Mouse (Mus musculus): Measurements from ENCODE around the gene Babam2. TPM values are rescaled to one million over a fixed set of nuclear protein-coding genes. Genes with fewer than 3 reads are reported as not detected.

Gene Babam2
- polyA plus RNA-seq, 1 experiment from 2014 or later = 50.6 TPM

DNA sequence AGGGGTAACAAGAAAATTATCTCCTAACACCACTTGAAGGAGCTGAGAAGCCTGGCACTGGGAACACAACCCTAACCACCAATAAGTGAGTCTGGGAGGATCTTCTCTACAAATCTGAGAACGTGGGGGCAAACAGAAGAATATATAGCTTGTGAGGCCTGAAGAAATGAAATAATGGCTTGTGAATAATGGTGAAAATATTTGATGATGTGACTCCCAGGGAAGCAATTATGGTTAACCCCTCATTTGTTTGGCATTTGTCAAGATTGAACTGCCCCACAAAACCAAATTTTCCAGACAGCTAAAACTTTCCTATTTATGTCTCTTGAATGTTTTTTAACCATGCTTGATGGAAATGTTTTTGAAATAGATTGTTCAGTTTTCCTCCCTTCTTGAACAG, 354.4 kb downstream of the Babam2 start:
- Histone ChIP-seq H3K4me3 (replicated peaks) (no peak overlapping the region), H3K27ac (replicated peaks) (0 out of 2 replicates have a peak overlapping the region, but pooled peaks have one; percentile 3), H3K9ac (no peak overlapping the region), H3K4me2 (replicated peaks) (no peak overlapping the region), H3K4me1 (0 out of 2 replicates have a peak, but pooled peaks cover 5% of the 10 kb centered on the region), H3K9me3 (replicated peaks) (no peaks in the 10 kb centered on the region), H3K36me3 (no peaks in the 10 kb centered on the region), H3K27me3 (no peaks in the 10 kb centered on the region)
- WGBS = 54% methylated on average over 1 of the region's 1 CpGs
- ATAC-seq (ENCODE audit: insufficient number of reproducible peaks, low FRiP score, low TSS enrichment, low read depth) = no peak

DNA sequence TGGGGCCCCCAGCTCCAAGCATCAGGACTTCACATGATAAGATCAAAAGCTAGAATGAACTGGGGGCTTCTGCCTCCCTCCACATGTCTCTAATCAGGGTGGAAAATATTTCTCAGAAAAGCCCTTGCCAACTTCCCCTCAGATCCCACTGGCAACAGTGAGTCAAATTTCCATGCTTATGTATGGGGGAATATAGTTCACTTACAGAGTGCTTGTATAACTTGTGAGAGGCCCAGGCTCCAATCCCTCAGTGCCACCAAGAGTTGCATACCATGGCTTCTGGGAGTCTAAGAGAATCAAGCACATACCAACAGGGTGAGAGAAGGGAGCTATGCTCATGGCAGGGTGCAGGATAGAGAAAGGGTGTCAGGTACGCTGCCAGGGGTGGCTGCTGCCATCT, 355.0 kb downstream of the Babam2 start:
- Histone ChIP-seq H3K27me3 (no peaks in the 10 kb centered on the region), H3K4me2 (replicated peaks) (no peak overlapping the region), H3K36me3 (no peaks in the 10 kb centered on the region), H3K9ac (no peak overlapping the region), H3K4me3 (replicated peaks) (no peak overlapping the region), H3K9me3 (replicated peaks) (no peaks in the 10 kb centered on the region), H3K4me1 (0 out of 2 replicates have a peak, but pooled peaks cover 5% of the 10 kb centered on the region), H3K27ac (replicated peaks) (no peak overlapping the region)
- WGBS = 88% methylated on average over 1 of the region's 1 CpGs
- ATAC-seq (ENCODE audit: insufficient number of reproducible peaks, low FRiP score, low TSS enrichment, low read depth) = no peak

DNA sequence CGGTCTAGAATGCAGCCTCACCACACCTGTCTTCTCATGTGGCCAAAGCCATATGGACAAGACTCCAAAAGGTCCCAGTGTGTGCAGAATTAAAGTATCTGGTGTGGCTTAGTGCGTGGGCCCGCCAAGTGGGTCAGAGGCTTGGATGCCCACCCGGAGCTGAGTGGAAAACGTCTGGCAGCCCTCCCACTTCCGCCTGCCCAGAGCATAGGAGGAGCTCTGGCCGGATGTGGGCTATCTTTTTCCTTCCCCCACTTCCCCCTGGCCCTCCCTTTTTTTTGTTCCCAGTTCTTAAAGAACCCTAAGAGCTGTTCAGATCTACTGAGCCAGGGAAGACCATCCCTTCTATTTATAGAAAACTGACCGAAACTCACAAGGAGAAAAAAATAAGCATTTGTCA, 356.0 kb downstream of the Babam2 start:
- Histone ChIP-seq H3K27me3 (no peaks in the 10 kb centered on the region), H3K4me3 (replicated peaks) (no peak overlapping the region), H3K27ac (replicated peaks) (no peak overlapping the region), H3K36me3 (no peaks in the 10 kb centered on the region), H3K9ac (no peak overlapping the region), H3K4me1 (0 out of 2 replicates have a peak, but pooled peaks cover 5% of the 10 kb centered on the region), H3K9me3 (replicated peaks) (no peaks in the 10 kb centered on the region), H3K4me2 (replicated peaks) (no peak overlapping the region)
- no peak for ATAC-seq (ENCODE audit: insufficient number of reproducible peaks, low FRiP score, low TSS enrichment, low read depth)
- WGBS = 66% methylated on average over 8 of the region's 8 CpGs

DNA sequence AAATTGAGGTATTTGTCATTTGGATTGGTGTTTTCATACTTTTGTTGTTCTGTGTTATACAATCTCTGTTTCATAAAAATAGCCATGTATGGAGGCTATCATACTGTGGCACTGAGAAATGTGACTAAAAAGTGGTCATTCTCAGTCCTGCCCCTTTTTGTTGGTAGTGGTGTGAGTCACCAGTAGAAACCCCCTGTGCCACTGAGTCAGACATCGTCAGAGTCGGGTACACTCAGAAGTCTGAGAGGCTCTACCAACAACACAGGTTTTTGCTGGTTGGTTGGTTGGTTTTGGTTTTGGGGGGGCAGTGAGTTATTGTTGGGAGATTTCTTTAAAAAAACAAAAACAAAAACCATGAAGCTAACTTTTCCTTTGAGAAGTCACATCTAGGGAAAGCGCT, 358.2 kb downstream of the Babam2 start:
- H3K4me2 ChIP-seq (replicated peaks) = no peak overlapping the region
- H3K4me1 ChIP-seq = peaks cover 13% of the 10 kb centered on the region; the same call in 1 of the 2 replicates
- no peaks in the 10 kb centered on the region for H3K9me3 ChIP-seq (replicated peaks)
- no peak overlapping the region for H3K9ac ChIP-seq
- H3K27me3 ChIP-seq = no peaks in the 10 kb centered on the region
- 69% methylated on average over 3 of the region's 3 CpGs for WGBS
- no peak overlapping the region for H3K4me3 ChIP-seq (replicated peaks)
- H3K36me3 ChIP-seq = no peaks in the 10 kb centered on the region
- H3K27ac ChIP-seq (replicated peaks) = no peak overlapping the region
- no peak for ATAC-seq (ENCODE audit: insufficient number of reproducible peaks, low FRiP score, low TSS enrichment, low read depth)

DNA sequence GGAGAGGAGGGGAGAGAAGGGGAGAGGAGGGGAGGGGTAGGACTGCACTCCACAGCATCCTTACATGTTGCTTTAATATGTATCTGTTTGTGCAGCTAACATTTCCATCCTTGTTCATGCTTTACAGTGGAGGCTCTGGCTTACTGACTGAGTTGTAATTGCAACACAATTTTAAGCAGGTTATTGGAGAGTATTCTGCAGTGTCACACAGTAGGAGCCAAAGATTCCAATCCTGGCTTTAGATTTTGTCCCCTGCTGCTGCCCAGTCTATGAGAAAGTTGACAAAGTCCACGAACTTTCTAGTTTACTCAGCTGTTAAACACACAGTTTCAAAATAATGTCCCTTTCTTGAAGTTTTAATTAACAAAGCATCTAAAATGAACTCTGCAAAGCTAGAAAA, 358.6 kb downstream of the Babam2 start:
- H3K9ac ChIP-seq = no peak overlapping the region
- 65% methylated on average over 1 of the region's 1 CpGs for WGBS
- H3K4me1 ChIP-seq = peaks cover 13% of the 10 kb centered on the region; the same call in 1 of the 2 replicates
- 0 out of 2 replicates have a peak overlapping the region, but pooled peaks have one; percentile 28 for H3K27ac ChIP-seq (replicated peaks)
- H3K4me2 ChIP-seq (replicated peaks) = no peak overlapping the region
- no peaks in the 10 kb centered on the region for H3K9me3 ChIP-seq (replicated peaks)
- no peak overlapping the region for H3K4me3 ChIP-seq (replicated peaks)
- ATAC-seq (ENCODE audit: insufficient number of reproducible peaks, low FRiP score, low TSS enrichment, low read depth) = no peak
- no peaks in the 10 kb centered on the region for H3K36me3 ChIP-seq
- no peaks in the 10 kb centered on the region for H3K27me3 ChIP-seq

DNA sequence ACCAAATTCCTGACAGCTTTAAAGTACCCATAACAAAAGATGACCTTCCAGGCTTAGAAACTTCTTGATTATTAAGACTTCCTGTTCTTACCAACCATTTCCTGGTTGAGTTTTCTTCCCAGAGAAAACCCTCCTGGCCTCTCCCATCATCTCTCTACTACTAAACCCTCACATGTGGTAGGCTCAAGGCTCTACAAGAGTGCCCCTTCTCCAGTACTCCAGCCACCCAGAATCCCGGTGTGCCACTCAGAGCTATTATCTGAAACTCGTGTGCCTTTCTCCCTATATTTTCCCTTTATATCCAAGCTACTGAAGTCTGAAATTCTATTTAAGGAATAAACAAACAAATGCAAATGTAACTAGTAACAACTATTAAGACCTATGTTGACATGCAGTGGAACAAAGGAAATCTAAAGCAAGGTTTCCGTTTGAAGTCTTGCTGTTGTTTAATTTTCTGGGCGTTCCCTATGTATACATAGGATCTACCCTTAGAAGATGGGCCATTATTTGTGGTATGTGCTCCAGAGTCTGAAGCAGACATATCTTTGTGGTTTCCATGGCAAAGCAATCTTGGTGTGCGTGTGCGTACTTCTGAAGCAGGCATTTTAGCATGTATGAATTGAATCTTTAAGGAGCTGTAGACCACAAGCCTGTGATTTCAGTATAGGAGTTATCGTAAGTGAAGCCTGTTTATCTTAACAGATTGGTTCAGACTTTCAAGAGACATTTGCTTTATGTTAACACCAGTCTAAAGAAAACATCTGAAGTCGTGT, 361.2 kb downstream of the Babam2 start:
- H3K36me3 ChIP-seq = no peaks in the 10 kb centered on the region
- no peaks in the 10 kb centered on the region for H3K9me3 ChIP-seq (replicated peaks)
- no peak for ATAC-seq (ENCODE audit: insufficient number of reproducible peaks, low FRiP score, low TSS enrichment, low read depth)
- H3K9ac ChIP-seq = no peak overlapping the region
- H3K4me1 ChIP-seq = peaks cover 8% of the 10 kb centered on the region
- no peaks in the 10 kb centered on the region for H3K27me3 ChIP-seq
- peak overlapping the region; percentile 68 for H3K27ac ChIP-seq (replicated peaks)
- H3K4me2 ChIP-seq (replicated peaks) = no peak overlapping the region
- WGBS = 54% methylated on average over 8 of the region's 8 CpGs
- H3K4me3 ChIP-seq (replicated peaks) = no peak overlapping the region

DNA sequence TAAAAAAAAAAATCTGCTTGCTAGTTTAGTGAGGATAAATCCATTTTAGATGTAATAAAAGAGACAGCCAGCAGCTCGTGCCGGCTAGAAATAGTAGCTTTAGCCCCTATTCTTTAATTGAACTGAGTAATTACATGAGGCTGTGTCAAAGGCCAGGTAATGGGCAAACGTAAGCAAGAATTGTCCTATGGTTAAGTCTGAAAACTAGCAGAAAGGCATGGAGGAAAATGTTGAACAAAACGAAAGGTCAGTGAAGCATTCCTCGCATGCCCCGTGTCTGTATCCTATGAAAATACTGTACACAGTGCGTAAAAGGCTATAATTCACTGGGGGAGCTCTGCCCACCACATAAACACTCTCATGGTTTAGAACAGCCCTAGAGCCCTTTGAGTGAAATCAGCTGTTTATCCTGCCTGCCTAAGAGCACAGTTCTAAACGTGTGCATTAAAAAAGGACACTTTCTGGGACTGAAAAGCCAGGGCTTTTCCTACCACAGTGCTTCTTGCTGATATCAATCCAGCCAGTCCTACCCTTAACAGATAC, 361.8 kb downstream of the Babam2 start:
- no peaks in the 10 kb centered on the region for H3K36me3 ChIP-seq
- H3K27ac ChIP-seq (replicated peaks) = peak overlapping the region; percentile 68
- no peak overlapping the region for H3K9ac ChIP-seq
- H3K9me3 ChIP-seq (replicated peaks) = no peaks in the 10 kb centered on the region
- no peak overlapping the region for H3K4me3 ChIP-seq (replicated peaks)
- H3K4me2 ChIP-seq (replicated peaks) = no peak overlapping the region
- peaks cover 12% of the 10 kb centered on the region for H3K4me1 ChIP-seq
- no peaks in the 10 kb centered on the region for H3K27me3 ChIP-seq
- ATAC-seq (ENCODE audit: insufficient number of reproducible peaks, low FRiP score, low TSS enrichment, low read depth) = peak; percentile 80
- WGBS = 37% methylated on average over 8 of the region's 8 CpGs

DNA sequence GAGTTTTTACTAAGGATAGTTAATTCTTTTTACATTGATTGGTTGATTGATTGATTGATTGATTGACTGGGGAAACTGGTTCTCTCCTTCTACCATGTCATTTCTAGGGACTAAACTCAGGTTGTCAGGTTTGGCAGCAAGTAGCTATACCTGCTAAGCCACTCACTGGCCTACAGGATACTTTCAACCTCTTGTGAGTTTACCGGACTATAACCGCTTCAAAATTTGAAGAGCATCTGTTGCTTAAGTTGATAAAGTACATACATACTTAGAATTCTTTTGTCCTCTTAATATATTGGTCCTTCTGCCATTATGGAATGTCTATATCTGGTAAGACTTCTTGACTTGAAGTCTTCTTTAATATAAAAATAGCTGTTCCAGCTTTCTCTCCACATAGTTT, 363.0 kb downstream of the Babam2 start:
- no peaks in the 10 kb centered on the region for H3K27me3 ChIP-seq
- H3K27ac ChIP-seq (replicated peaks) = no peak overlapping the region
- ATAC-seq (ENCODE audit: insufficient number of reproducible peaks, low FRiP score, low TSS enrichment, low read depth) = no peak
- H3K9ac ChIP-seq = no peak overlapping the region
- peaks cover 21% of the 10 kb centered on the region for H3K4me1 ChIP-seq
- H3K4me3 ChIP-seq (replicated peaks) = no peak overlapping the region
- H3K36me3 ChIP-seq = no peaks in the 10 kb centered on the region
- 77% methylated on average over 2 of the region's 2 CpGs for WGBS
- H3K9me3 ChIP-seq (replicated peaks) = no peaks in the 10 kb centered on the region
- H3K4me2 ChIP-seq (replicated peaks) = no peak overlapping the region

DNA sequence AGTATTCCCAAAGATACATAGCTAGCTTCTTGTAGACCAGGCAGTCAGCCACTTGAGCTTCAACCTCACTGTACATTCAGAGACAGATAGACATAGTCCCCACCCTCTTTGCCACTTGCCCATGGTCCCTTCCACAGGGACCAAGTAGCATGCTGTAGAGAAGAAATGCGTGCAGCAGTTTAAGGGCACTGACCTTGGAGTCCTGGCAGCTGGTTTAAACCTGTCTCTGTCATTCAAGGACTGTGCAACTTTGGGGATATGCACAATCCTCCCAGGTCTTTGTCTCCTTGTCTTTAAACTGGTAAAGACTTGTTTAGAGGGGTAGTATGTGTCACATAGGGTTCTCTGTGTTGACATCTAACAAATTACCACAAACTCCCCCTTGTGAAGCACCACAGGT, 364.4 kb downstream of the Babam2 start:
- Histone ChIP-seq H3K27ac (replicated peaks) (no peak overlapping the region), H3K4me3 (replicated peaks) (no peak overlapping the region), H3K9ac (no peak overlapping the region), H3K36me3 (no peaks in the 10 kb centered on the region), H3K9me3 (replicated peaks) (no peaks in the 10 kb centered on the region), H3K4me1 (peaks cover 30% of the 10 kb centered on the region), H3K27me3 (no peaks in the 10 kb centered on the region), H3K4me2 (replicated peaks) (no peak overlapping the region)
- 74% methylated on average over 1 of the region's 1 CpGs for WGBS
- no peak for ATAC-seq (ENCODE audit: insufficient number of reproducible peaks, low FRiP score, low TSS enrichment, low read depth)

DNA sequence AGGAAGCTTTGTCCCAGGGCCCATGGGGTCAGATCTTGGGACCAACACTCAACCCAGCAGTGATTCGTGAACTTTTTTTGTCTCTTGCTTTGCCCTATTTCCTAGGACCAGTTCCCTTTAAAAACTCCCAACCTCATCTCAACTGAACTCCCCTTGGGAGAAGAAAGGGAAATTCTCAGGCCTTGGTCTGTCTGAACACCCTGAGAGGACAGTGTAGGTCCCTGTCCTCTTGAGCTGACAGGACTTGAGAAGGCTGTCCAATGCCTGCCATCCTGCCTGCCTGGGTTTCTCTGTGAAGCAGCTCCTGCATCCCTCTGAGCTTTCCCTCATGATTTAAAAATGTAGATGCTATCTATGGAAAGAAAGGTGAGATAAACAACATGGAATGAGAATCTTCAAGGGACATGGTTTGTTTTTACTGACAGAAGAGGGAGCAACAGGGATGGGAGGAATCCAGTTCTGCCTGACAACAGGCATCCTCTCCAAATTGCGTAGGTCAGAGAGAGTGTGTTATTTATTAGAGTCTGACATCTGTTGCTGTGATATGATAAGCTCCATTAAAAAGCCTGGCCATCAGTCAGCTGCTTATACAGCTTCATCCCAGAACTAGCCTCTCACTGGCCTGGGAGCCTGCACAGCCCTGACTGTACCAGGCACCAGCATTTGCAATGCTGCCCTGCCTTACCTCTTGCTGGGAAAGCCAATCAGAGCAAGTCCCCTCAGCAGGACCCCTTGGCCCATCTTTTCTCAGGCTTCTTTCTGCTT, 367.0 kb downstream of the Babam2 start:
- 74% methylated on average over 2 of the region's 2 CpGs for WGBS
- Histone ChIP-seq H3K27ac (replicated peaks) (peak overlapping the region; percentile 48), H3K27me3 (no peaks in the 10 kb centered on the region), H3K9ac (no peak overlapping the region), H3K4me1 (peaks cover 38% of the 10 kb centered on the region), H3K4me3 (replicated peaks) (no peak overlapping the region), H3K9me3 (replicated peaks) (no peaks in the 10 kb centered on the region), H3K4me2 (replicated peaks) (no peak overlapping the region), H3K36me3 (no peaks in the 10 kb centered on the region)
- ATAC-seq (ENCODE audit: insufficient number of reproducible peaks, low FRiP score, low TSS enrichment, low read depth) = no peak

DNA sequence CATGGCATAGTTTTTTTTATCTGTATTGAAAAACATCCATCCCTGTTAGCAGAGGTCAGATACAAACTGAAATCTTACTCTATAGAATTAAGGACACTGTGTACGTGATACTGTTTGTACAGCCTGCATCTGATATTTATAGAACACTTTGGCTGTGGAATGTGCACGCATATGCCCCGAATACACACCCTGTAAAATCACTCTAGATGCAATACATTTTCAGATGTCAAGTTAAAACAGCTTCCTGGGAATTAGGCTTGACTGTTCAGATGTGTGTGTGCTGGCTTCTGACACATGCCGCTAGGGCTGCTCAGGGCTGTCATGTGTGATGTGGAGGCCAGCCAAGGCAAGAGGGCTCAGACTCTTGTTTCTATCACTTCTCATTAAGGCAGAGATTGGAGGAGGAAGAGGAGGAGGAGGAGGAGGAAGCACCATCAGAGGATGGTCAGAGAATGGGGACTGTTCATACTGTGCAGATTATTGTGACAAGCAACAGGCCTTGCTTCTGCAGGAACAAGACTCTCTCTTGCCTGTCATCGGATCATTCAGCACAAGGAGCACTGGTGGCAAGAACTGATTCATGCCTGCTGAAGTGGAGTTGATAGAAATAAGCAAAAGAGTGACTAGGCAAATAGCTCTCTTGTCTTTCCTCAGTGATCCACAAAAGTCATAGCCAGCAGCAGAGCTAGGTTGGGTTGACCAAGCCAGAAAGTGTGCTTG, 368.7 kb downstream of the Babam2 start:
- no peak overlapping the region for H3K4me3 ChIP-seq (replicated peaks)
- no peaks in the 10 kb centered on the region for H3K27me3 ChIP-seq
- no peaks in the 10 kb centered on the region for H3K9me3 ChIP-seq (replicated peaks)
- no peak overlapping the region for H3K4me2 ChIP-seq (replicated peaks)
- peaks cover 45% of the 10 kb centered on the region for H3K4me1 ChIP-seq
- no peak overlapping the region for H3K9ac ChIP-seq
- WGBS = 27% methylated on average over 5 of the region's 5 CpGs
- peak overlapping the region; percentile 71 for H3K27ac ChIP-seq (replicated peaks)
- 0 out of 2 replicates have a peak, but pooled peaks have one; percentile 32 for ATAC-seq (ENCODE audit: insufficient number of reproducible peaks, low FRiP score, low TSS enrichment, low read depth)
- no peaks in the 10 kb centered on the region for H3K36me3 ChIP-seq

Data from embryonic facial prominence, embryonic 15.5 days (tissue).